In genomic region chr1:53472084-53472483, GRCm38 (mm10) we compare ENCODE assay signal across 6 mouse cellular contexts.
DNase-seq lines count a peak whose midpoint lies in the region; ATAC-seq and TF ChIP-seq lines count a peak whose summit lies in the region.
"Not testable (repeated sequence)": the region's sequence is repeated elsewhere in the genome, so short reads cannot be mapped to it uniquely, and the experiment has no call there.

No protein-coding gene starts in this region.

- TF ChIP-seq RAD21 in CH12.LX (IDR thresholded peaks at IDR 0.05; ENCODE audit: low read depth, low read length): not testable (repeated sequence)

- in situ Hi-C loops in CH12.LX (cut with MboI; ENCODE audit: low pct_ligation_motif_present, low pct_unique_long_range_greater_than_20kb, low sequenced_read_pairs): not testable (repeated sequence)

- not testable (repeated sequence) for H3K79me2 ChIP-seq in CH12.LX (replicated peaks; ENCODE audit: control insufficient read depth, extremely low read depth, insufficient read depth, poor library complexity, severe bottlenecking)

- peak; percentile 63 for ATAC-seq in CD4-positive, CD25-positive, alpha-beta regulatory T cell, adult 4 months
- 0 out of 4 replicates have a peak, but pooled peaks have one; percentile 22 to 25 for ATAC-seq in hematopoietic stem cell, adult 5-6 weeks (replicated peaks in 1 of 2; ENCODE audit: insufficient read depth in 1 of 2, low FRiP score in 2 of 2, low TSS enrichment in 1 of 2, low read depth in 1 of 2, poor library complexity in 2 of 2, severe bottlenecking in 2 of 2)
- peak; percentile 52 for ATAC-seq in inflammation-experienced regulatory T-cells, adult 6 months

- not testable (repeated sequence) for H3K36me3 ChIP-seq in CH12.LX (replicated peaks in 1 of 2; ENCODE audit: control insufficient read depth in 1 of 2, insufficient read depth in 1 of 2, low read length in 1 of 2)

- H3K27me3 ChIP-seq in CH12.LX (replicated peaks): not testable (repeated sequence)

- H3K4me2 ChIP-seq in CH12.LX (ENCODE audit: insufficient read depth, low read depth, poor library complexity, severe bottlenecking): peak overlapping the region; percentile 6; the same call in 1 of the 2 replicates

- not testable (repeated sequence) for H3K9me3 ChIP-seq in CH12.LX (replicated peaks; ENCODE audit: low read length)

- peaks cover 0 to 11% of the 10 kb centered on the region in 2 experiments; a peak in 1 of 4 replicates for H3K4me1 ChIP-seq in CH12.LX (ENCODE audit: control insufficient read depth in 1 of 2, insufficient read depth in 2 of 2)

- not testable (repeated sequence) for TF ChIP-seq POLR2A in CH12.LX (IDR thresholded peaks at IDR 0.05; ENCODE audit: low read depth, low read length)

- not testable (repeated sequence) for H3K4me3 ChIP-seq in CH12.LX (replicated peaks in 1 of 3; ENCODE audit: low read depth in 2 of 3, low read length in 2 of 3, poor library complexity in 1 of 3)

- not testable (repeated sequence) for TF ChIP-seq EP300 in CH12.LX (IDR thresholded peaks at IDR 0.05; ENCODE audit: low read length)

- peak; percentile 7 for DNase-seq in A20 (ENCODE audit: low read depth, low spot score)
- not testable (repeated sequence) for DNase-seq in CH12.LX (ENCODE audit: extremely low read depth)
- DNase-seq in induced T-regulatory cell, adult 2 months (ENCODE audit: low read depth): peak; percentile 7

- TF ChIP-seq CTCF in CH12.LX (conservative IDR thresholded peaks at IDR 0.05 in 1 of 2, IDR thresholded peaks at IDR 0.05 in 1 of 2; ENCODE audit: low read depth in 2 of 2, low read length in 2 of 2): not testable (repeated sequence)

- not testable (repeated sequence) for H3K9ac ChIP-seq in CH12.LX (ENCODE audit: insufficient read depth, low read depth)

- dilution Hi-C loops in CH12.LX (cut with MboI; ENCODE audit: extremely low pct_ligation_motif_present, extremely low pct_unique_long_range_greater_than_20kb, low sequenced_read_pairs): not testable (repeated sequence)

- H3K27ac ChIP-seq in CH12.LX (ENCODE audit: insufficient read depth, low read depth): not testable (repeated sequence)
